Mouse (Mus musculus): ENCODE data around the gene Actn2.

The Actn2 gene

DNA sequence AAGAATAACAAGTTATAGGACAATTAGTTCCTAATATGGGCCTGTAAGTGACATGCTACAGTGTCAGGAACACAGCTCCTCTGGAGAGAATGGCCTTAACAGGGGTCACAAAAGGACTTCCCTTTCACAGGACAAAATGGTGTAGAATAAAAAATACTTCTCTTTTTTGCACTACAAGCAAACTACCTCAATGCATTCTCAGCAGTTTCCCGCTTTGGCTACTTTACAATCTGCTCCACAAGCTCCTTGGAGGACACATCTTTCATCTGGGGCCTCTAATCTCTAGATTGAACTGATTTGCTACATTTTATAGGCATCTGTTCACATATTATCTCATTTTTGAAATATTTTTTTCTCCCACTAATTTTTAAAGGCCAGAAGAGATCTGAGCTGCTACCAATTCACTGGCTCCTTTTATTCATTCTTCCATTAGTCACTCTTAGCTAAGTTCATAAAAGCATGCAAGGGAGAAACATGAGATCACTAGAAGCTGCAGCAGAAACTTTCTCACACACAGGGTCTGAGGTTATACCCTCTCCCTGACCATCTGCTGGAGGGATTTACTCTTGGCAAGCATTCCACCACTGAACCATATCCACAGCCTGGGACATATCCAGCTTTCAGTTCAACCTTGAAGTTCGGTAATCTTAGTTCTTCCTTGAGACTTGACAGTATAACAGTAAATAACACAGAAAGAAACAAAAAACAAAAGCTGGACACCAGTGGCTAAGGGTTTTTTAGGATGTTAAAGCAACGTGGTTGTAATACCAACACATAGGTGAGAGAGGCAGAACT lies 84.5 kb downstream of the Actn2 start:
- DNase-seq, result peak; percentile 3

DNA sequence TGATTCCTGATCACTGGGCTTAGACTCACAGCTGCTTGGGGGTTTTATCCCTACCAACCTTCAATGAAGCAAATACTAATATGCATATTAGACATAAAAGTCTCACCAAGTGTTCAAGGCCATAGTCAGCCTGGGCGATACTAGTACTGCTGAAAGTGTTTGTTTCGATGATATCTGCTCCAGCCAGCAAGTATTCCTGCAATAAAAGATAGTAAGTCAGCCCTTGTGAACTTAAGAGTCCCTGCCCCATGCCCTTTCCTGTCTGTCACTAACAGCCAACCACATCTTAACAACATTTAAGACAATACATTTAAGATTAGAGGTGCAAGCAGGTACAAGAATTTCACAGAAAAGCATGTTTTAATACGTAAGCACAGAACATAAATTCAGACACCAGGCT lies 90.1 kb downstream of the Actn2 start:
- DNase-seq, result no peak

DNA sequence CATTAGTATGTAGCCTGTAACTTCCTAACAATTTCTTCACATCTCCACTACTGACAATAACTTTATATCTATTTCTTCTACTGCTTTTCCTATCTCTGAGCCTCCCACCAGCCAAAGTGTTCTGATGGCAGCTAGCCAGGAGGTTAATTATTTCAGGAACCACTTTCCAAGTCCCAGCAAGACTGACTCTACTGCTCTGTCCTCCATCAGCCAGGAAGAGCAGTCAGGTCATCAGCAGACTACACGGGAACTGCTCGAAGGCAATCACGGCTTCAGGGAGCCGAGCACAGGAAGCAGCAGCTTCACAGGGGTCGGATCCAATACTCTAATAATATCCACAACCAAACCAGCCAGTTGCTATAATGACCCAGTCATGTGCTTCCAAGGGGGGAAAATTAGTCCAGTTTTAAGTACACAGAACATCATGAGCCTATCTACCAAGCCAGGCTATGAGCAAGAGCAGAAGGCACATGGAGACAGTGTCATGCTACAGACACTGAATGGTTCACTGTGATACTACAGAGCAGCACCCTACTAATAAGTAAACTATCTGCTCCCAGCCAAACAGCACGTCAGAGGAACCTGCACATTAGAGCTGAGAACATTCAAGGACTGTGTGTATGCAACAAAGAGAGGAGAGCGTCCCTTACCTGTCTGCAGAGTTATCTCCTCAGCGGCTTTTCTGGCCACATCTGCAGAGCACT lies 91.2 kb downstream of the Actn2 start:
- no peak for DNase-seq

DNA sequence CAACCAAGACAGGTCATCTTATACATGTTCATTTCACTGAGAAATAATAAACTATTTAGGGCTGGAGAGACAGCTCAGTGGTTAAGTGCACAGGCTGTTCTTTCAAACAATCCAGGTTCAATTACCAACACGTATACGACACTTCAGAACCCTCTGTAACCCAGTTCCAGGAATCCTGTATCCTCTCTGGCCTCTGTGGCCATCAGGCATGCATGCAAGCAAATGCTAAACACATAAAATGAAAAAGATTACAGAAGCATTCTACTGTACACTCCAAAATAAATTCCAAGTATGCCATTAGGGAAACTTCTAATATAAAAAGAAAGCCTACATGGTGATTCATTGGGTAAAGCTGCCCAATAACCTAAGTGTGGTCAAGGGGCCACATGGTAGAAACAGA lies 94.6 kb downstream of the Actn2 start:
- no peak for DNase-seq

DNA sequence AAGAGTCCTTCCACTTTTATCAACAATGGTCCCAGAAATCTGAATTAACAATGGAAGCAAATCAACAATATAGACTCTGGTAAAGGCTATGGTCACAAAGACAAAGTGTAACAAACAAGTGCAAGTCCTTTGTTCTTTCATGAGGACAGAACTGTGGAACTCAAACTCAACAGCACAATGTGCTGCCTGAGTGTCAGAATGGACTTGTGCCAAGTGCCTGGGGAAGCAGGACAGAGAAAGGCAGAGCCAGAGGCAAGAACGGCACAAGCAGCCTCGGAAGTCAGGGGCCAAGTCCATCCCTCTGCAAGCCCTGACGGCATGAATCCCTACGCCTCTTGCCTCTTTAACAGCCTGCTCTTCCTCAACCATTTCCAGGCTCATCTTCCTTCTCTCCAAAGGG lies 96.6 kb downstream of the Actn2 start:
- DNase-seq, result no peak

DNA sequence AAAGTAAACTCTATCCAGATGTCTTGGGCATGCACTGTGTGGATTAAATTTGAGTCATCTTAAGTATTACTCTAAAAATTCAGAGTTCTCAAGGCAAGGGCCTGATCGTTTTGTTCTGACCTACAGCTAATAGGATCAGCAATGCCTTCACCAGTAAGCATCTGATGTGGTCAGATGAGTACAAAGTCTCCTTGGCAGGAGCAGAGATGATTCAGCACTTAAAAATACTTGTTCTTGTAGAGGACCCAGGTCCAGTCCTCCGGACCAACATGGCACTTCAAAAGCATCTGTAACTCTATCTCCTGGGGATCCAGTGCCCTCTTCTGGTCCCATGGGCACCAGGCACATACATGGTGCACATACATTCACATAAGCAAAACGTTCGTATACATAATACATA lies 108.4 kb downstream of the Actn2 start:
- DNase-seq, result no peak

DNA sequence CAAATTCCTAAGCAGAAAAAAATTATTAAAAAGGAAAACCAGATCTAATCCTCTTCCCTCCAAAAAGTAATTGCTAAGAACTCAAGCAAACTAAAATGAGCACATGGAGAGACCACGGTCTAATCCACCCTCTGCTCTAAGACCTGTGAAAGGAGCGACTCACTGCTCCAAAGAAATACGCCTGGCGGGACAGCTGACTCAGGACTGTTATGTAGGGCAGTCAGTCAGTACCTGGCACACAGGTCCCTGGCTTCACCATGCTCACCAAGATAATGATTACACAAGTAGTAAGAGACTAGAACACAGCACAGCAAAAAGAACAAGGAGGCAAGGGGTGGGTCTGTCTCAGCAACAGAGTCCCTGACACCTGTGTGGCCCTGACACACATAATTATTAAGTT lies 112.3 kb downstream of the Actn2 start:
- no peak for DNase-seq

DNA sequence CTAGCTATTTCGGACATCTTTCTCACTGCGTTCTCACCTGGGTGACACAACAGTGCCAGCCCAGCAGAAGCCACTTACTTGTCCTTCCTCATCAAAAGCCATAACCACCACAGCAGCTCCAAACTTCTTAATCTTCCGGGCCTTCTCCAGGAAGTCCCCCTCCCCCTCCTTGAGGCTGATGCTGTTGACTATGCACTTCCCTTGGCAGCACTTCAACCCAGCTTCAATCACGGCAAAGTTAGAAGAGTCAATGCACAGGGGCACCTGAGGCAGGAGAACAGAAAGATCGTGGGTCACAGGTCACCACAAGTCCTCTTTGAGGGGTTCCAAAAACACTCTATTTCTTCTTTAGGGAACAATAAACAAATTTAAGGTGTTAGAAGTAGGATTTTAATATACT lies 113.0 kb downstream of the Actn2 start:
- peak; percentile 5 for DNase-seq
